Comparison of ENCODE assay signal across 8 mouse cellular contexts in genomic region chr4:117002543-117003521, GRCm38 (mm10). TPM values are rescaled to one million over a fixed set of nuclear protein-coding genes. Genes with fewer than 3 reads are reported as not detected.
A peak's percentile ranks its signal among the peaks of the same experiment; 100 is the strongest.
DNase-seq lines count a peak whose midpoint lies in the region; ATAC-seq and TF ChIP-seq lines count a peak whose summit lies in the region.

No protein-coding gene starts in this region.

- ATAC-seq in intestine, postnatal 0 days, result peak; percentile 61
- ATAC-seq in limb, embryonic 14.5 days (ENCODE audit: low FRiP score, low read depth), result peak; percentile 73; the same call in 1 of the 2 replicates
- peak; percentile 73 for ATAC-seq in midbrain, embryonic 13.5 days
- peak; percentile 61; the same call in 1 of the 2 replicates for ATAC-seq in stomach, embryonic 14.5 days (ENCODE audit: insufficient number of reproducible peaks, insufficient read depth, low FRiP score, low read depth)

- TF ChIP-seq CTCF in intestine, postnatal 0 days (IDR thresholded peaks at IDR 0.05; ENCODE audit: low read depth), result peak; percentile 90

- H3K27me3 ChIP-seq in intestine, postnatal 0 days (replicated peaks; ENCODE audit: control insufficient read depth, insufficient read depth, low read length), result no peaks in the 10 kb centered on the region
- no peaks in the 10 kb centered on the region for H3K27me3 ChIP-seq in limb, embryonic 14.5 days (ENCODE audit: control insufficient read depth, insufficient read depth, low read length)
- H3K27me3 ChIP-seq in midbrain, embryonic 13.5 days, result peaks cover 10% of the 10 kb centered on the region; the same call in 1 of the 2 replicates
- H3K27me3 ChIP-seq in stomach, embryonic 14.5 days (ENCODE audit: control insufficient read depth, insufficient read depth, low read length), result no peaks in the 10 kb centered on the region

- H3K4me2 ChIP-seq in intestine, postnatal 0 days (replicated peaks; ENCODE audit: low read depth), result no peak overlapping the region
- no peak overlapping the region; the same call in 1 of the 2 replicates for H3K4me2 ChIP-seq in limb, embryonic 14.5 days (replicated peaks; ENCODE audit: low read depth, low read length, severe bottlenecking)
- H3K4me2 ChIP-seq in midbrain, embryonic 13.5 days (replicated peaks), result no peak overlapping the region
- H3K4me2 ChIP-seq in stomach, embryonic 14.5 days (replicated peaks; ENCODE audit: low read depth, low read length), result no peak overlapping the region

- no peak overlapping the region for H3K4me3 ChIP-seq in intestine, postnatal 0 days (ENCODE audit: low read depth, low read length)
- no peak overlapping the region for H3K4me3 ChIP-seq in limb, embryonic 14.5 days (replicated peaks; ENCODE audit: low read length)
- no peak overlapping the region for H3K4me3 ChIP-seq in midbrain, embryonic 13.5 days (replicated peaks)
- no peak overlapping the region for H3K4me3 ChIP-seq in stomach, embryonic 14.5 days (ENCODE audit: low read depth, low read length)

- no peaks in the 10 kb centered on the region for H3K9me3 ChIP-seq in intestine, postnatal 0 days (ENCODE audit: control insufficient read depth)
- no peaks in the 10 kb centered on the region for H3K9me3 ChIP-seq in limb, embryonic 14.5 days (ENCODE audit: control insufficient read depth, low read length)
- H3K9me3 ChIP-seq in midbrain, embryonic 13.5 days, result no peaks in the 10 kb centered on the region
- no peaks in the 10 kb centered on the region for H3K9me3 ChIP-seq in stomach, embryonic 14.5 days (ENCODE audit: control insufficient read depth, low read depth, low read length)

- H3K36me3 ChIP-seq in intestine, postnatal 0 days (ENCODE audit: control insufficient read depth, insufficient read depth), result peaks cover 67% of the 10 kb centered on the region
- peaks cover 45% of the 10 kb centered on the region for H3K36me3 ChIP-seq in limb, embryonic 14.5 days (ENCODE audit: control insufficient read depth, insufficient read depth, low read length)
- peaks cover 66% of the 10 kb centered on the region for H3K36me3 ChIP-seq in midbrain, embryonic 13.5 days
- peaks cover 9% of the 10 kb centered on the region for H3K36me3 ChIP-seq in stomach, embryonic 14.5 days (ENCODE audit: control insufficient read depth, insufficient read depth, low read length)

- WGBS in intestine, postnatal 0 days, result 57% methylated on average over 38 of the region's 38 CpGs
- 52% methylated on average over 37 of the region's 38 CpGs for WGBS in limb, embryonic 14.5 days
- 55% methylated on average over 38 of the region's 38 CpGs for WGBS in midbrain, embryonic 13.5 days
- WGBS in stomach, embryonic 14.5 days, result 53% methylated on average over 38 of the region's 38 CpGs

- no peak for TF ChIP-seq POLR2A in limb, embryonic 14.5 days (IDR thresholded peaks at IDR 0.05; ENCODE audit: borderline replicate concordance, extremely low read depth, insufficient read depth, insufficient read length)

- H3K9ac ChIP-seq in intestine, postnatal 0 days (ENCODE audit: low read depth, low read length), result no peak overlapping the region
- no peak overlapping the region for H3K9ac ChIP-seq in limb, embryonic 14.5 days (ENCODE audit: low read depth, low read length, severe bottlenecking)
- H3K9ac ChIP-seq in midbrain, embryonic 13.5 days (replicated peaks), result no peak overlapping the region
- H3K9ac ChIP-seq in stomach, embryonic 14.5 days (replicated peaks; ENCODE audit: low read depth, low read length), result no peak overlapping the region; the same call in 1 of the 2 replicates

- peak; percentile 34 to 35 for DNase-seq in urinary bladder, adult 18-20 months (ENCODE audit: low spot score in 2 of 2)
- no peak for DNase-seq in urinary bladder, adult 2 months (ENCODE audit: low spot score)
- peak; percentile 55 to 64 for DNase-seq in cerebellum, postnatal 36 days
- peak; percentile 51 for DNase-seq in gastrocnemius, postnatal 14 days
- peak; percentile 81 for DNase-seq in limb, embryonic 14.5 days (ENCODE audit: low spot score)

- H3K4me1 ChIP-seq in intestine, postnatal 0 days (replicated peaks; ENCODE audit: control insufficient read depth, insufficient read depth, low read length), result no peaks in the 10 kb centered on the region
- H3K4me1 ChIP-seq in limb, embryonic 14.5 days (ENCODE audit: control insufficient read depth, insufficient read depth, low read length), result no peaks in the 10 kb centered on the region
- H3K4me1 ChIP-seq in midbrain, embryonic 13.5 days (replicated peaks), result no peaks in the 10 kb centered on the region
- no peaks in the 10 kb centered on the region for H3K4me1 ChIP-seq in stomach, embryonic 14.5 days (ENCODE audit: control insufficient read depth, insufficient read depth, low read length)

- no peak overlapping the region for H3K27ac ChIP-seq in intestine, postnatal 0 days (ENCODE audit: low read depth, low read length)
- no peak overlapping the region for H3K27ac ChIP-seq in limb, embryonic 14.5 days (replicated peaks; ENCODE audit: low read depth, low read length)
- H3K27ac ChIP-seq in midbrain, embryonic 13.5 days, result no peak overlapping the region
- no peak overlapping the region for H3K27ac ChIP-seq in stomach, embryonic 14.5 days (ENCODE audit: low read length)

- intact Hi-C loops in gastrocnemius, postnatal 14 days (cut with DNase I; ENCODE audit: low total_unique reads), result loop anchor here (5.0 kb wide), 1 partner anchor 119 kb away; no protein-coding TSS in a partner anchor

RNA-seq across cellular contexts. Expression of gene Hectd3, which starts 7.7 kb away (rescaled TPM):
- 27.9 and 30.0 TPM in 2 replicates for polyA plus RNA-seq in urinary bladder, adult 2 months (2012; rRNA removed)
- 10 to 100 TPM; 12.6 to 14.7 TPM for total RNA-seq in gastrocnemius, postnatal 14 days (2021)
- polyA plus RNA-seq in intestine, postnatal 0 days (2015; fragmentation: Nextera tagmentation; extraction: Ambion mirVana), result 25.1 and 25.7 TPM in 2 replicates
- 24.6 and 35.4 TPM in 2 replicates for polyA plus RNA-seq in limb, embryonic 14.5 days (2012; rRNA removed)
- polyA plus RNA-seq in limb, embryonic 14.5 days (2014; fragmentation: Nextera tagmentation; extraction: Ambion mirVana), result 11.1 and 11.2 TPM in 2 replicates
- 18.3 and 20.2 TPM in 2 replicates for polyA plus RNA-seq in midbrain, embryonic 13.5 days (2015; fragmentation: Nextera tagmentation; extraction: Ambion mirVana)
- 5.6 and 5.9 TPM in 2 replicates for polyA plus RNA-seq in stomach, embryonic 14.5 days (2014; fragmentation: Nextera tagmentation; extraction: Ambion mirVana)

RNA-seq across cellular contexts. Expression of gene Urod, which starts 8.6 kb away (rescaled TPM):
- 71.3 and 75.4 TPM in 2 replicates for polyA plus RNA-seq in urinary bladder, adult 2 months (2012; rRNA removed)
- 10 to 100 TPM; 52.3 to 60.4 TPM for total RNA-seq in gastrocnemius, postnatal 14 days (2021)
- polyA plus RNA-seq in intestine, postnatal 0 days (2015; fragmentation: Nextera tagmentation; extraction: Ambion mirVana), result 53.9 and 56.9 TPM in 2 replicates
- 78.5 and 92.3 TPM in 2 replicates for polyA plus RNA-seq in limb, embryonic 14.5 days (2012; rRNA removed)
- polyA plus RNA-seq in limb, embryonic 14.5 days (2014; fragmentation: Nextera tagmentation; extraction: Ambion mirVana), result 79.2 and 96.1 TPM in 2 replicates
- 73.4 and 73.6 TPM in 2 replicates for polyA plus RNA-seq in midbrain, embryonic 13.5 days (2015; fragmentation: Nextera tagmentation; extraction: Ambion mirVana)
- 76.1 and 85.2 TPM in 2 replicates for polyA plus RNA-seq in stomach, embryonic 14.5 days (2014; fragmentation: Nextera tagmentation; extraction: Ambion mirVana)

RNA-seq across cellular contexts. Expression of gene Eif2b3, which starts 16.4 kb away (rescaled TPM):
- 21.9 and 24.0 TPM in 2 replicates for polyA plus RNA-seq in urinary bladder, adult 2 months (2012; rRNA removed)
- total RNA-seq in gastrocnemius, postnatal 14 days (2021), result 10 to 100 TPM; 22.0 to 24.8 TPM
- polyA plus RNA-seq in intestine, postnatal 0 days (2015; fragmentation: Nextera tagmentation; extraction: Ambion mirVana), result 16.1 TPM in 2 replicates
- 20.7 and 30.0 TPM in 2 replicates for polyA plus RNA-seq in limb, embryonic 14.5 days (2012; rRNA removed)
- 45.0 and 48.2 TPM in 2 replicates for polyA plus RNA-seq in limb, embryonic 14.5 days (2014; fragmentation: Nextera tagmentation; extraction: Ambion mirVana)
- 45.5 and 50.2 TPM in 2 replicates for polyA plus RNA-seq in midbrain, embryonic 13.5 days (2015; fragmentation: Nextera tagmentation; extraction: Ambion mirVana)
- polyA plus RNA-seq in stomach, embryonic 14.5 days (2014; fragmentation: Nextera tagmentation; extraction: Ambion mirVana), result 43.7 and 47.4 TPM in 2 replicates
